Mouse (Mus musculus): ENCODE results near the gene Cdk5. TPM values are rescaled to one million over a fixed set of nuclear protein-coding genes. Genes with fewer than 3 reads are reported as not detected.

Gene Cdk5
- polyA plus RNA-seq, 1 experiment = 94.8 TPM

DNA sequence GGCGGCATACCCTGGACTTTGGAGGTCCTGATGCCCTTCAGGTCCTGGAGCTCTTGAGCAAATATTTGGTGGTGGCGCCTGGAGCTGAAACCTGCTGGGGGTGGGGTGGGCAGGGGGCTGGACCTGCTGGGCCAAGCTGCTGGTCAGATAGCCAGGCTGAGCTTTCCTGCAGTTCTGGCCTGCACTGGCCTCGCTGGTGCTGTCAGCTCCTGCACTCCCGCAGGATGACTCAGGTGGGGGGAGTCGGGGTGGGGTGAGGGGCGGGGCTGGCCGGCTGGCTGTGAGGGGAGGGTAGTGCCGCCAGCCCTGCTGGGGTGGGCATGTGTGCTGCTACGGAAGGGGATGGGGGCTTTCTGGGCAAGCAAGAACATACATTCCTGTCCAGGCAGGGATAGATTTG is 5.3 kb upstream of the Cdk5 start:
- no peak for DNase-seq (ENCODE audit: low read depth)

DNA sequence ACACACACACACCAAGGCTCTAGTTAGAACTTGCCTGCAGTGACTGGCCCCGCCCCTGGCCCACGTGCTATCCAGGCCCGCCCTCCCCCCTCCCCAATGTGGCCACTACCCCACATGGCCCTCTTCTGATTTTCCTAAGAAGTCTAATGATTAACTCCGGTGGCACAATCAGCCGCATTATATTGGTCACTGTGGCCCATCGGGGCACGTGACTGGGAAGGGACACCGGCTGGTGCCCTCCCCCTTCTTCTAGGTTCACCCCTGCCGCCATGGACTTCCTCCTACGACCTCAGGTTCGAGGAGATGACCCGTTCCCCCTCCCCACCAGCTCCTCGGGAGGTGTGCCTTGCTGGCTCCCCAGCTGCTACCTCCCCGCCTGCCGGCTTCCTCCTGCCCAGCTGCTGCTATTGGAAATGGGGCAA is 4.7 kb upstream of the Cdk5 start:
- DNase-seq (ENCODE audit: low read depth) = no peak

DNA sequence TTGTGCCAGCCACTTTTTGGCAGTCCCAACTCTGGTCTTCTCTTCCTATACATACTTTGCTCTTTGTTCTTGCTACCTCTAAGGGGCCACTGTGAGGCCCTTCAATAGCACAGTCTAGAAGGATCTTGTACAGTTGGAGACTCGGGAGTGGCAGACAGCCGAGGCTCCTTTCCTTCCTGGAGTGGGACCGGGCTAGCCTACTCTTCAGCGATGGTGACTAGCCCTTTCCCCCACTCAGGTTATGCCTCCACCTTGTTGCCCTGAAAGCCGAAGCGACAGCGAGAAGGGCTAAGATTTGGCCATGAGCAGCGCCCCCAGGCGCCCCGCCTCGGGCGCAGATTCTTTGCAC is 3.9 kb upstream of the Cdk5 start:
- DNase-seq (ENCODE audit: low read depth) = no peak

DNA sequence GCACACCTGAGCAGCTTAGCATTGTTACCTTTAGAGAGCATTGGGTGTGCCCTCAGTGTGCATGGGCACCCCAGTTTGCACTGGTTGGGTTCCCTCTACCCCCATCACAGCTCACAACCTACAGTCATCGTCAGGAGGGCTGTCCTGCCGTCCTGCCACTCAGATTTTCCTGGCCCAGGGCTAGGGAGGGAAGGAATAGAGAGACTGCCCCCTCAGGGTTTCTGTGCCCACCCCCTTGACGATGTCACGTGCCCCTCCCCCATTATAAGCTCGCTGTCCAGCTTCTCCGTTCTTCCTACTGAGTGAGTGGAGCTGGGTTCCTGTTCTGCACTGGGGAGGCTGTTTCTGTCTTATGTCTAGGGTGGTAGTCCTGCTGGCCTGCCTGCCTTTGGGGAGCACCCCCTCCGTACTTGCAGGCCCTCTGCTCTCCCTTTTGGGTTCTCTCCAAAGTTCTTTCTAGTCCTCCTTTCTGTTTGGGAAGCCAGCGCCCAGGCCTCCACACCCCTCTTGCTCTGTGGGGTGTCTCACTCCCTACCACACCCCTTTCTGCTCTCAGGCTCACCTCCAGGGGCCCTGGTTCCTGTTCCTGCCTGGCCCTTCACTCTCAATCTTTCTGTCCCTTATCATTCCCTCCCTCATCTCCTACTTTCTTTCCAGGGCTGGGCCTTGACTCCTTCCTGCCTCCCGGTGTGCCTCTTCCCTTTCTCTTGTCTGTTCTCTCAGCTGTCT is 3.4 kb upstream of the Cdk5 start:
- DNase-seq (ENCODE audit: low read depth) = no peak

DNA sequence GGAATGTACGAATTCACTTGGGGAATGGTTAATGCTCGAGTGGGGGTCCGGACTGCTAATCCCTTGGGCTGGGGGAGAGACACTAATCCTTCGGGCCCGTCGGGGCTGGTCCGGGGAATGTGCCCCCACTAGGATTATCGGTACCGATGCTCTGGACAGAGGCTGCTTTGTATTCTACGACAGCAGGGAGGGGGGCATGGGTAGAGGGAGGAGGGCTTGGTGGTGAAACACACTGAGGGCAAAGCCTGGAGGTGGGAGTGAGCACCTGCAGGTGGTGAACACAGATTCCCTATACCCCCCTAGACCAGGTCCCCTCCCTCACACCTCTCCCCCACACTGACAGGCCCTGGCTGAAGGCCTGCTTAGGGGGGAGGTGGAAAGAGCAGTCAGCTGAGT is 2.7 kb upstream of the Cdk5 start:
- DNase-seq (ENCODE audit: low read depth) = no peak

DNA sequence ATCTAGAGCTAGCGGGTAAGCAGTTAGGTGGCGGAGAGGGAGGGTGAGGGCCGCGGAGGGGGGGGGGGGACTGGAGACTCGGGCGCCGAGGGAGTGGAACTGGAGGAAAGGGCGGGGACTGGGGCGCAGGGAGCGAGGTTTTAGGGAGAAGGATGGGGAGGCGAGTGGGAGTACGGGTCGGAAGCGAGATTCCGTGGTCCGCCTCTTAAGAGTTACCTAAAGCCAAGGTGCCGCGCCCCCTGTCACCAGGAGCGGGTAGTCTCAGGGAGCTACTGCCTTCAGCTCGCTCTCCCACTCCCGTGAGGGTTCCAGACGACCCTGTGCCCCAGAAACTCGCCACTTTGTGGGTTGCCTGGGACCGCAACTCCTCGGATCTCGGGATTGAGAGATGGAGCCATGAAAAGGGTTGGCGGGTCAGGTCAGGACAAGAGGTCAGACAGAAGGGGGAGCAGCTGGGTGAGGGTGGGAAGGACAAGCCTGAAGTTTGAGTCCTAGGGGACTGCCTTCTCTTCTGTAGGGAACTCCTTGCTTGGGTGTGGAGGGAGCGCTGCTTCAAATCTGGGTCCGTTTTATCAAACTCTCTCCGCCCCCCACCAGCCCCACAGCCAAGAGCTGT is 2.2 kb upstream of the Cdk5 start:
- DNase-seq (ENCODE audit: low read depth) = no peak

DNA sequence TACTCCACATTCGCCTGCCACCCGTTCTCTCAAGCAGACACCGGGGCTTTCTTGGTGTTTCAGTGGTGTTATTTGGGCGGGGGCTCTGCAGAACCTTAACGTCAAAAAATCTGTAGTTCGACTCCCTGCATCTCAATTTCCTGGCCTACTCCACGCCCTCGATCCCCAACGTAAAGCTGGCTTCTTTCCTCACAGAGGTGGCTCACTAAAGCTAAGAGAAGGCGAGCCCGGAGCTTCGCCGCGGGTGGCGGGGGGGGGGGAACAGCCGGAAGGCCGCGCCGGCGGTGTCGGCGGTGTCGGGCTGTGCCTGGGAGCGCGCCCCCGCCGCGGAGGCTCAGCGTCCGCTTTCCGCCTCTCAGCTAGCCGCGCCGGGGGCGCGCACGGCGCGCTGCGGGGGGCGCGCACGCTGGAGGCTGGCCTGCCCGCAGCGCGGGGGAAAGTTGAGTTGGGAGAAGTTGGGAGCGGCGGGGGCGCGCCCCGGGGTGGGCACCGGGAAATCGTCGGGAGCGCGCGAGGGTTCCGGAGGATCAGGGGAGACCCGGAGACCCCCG is 1.6 kb upstream of the Cdk5 start:
- DNase-seq (ENCODE audit: low read depth) = no peak

DNA sequence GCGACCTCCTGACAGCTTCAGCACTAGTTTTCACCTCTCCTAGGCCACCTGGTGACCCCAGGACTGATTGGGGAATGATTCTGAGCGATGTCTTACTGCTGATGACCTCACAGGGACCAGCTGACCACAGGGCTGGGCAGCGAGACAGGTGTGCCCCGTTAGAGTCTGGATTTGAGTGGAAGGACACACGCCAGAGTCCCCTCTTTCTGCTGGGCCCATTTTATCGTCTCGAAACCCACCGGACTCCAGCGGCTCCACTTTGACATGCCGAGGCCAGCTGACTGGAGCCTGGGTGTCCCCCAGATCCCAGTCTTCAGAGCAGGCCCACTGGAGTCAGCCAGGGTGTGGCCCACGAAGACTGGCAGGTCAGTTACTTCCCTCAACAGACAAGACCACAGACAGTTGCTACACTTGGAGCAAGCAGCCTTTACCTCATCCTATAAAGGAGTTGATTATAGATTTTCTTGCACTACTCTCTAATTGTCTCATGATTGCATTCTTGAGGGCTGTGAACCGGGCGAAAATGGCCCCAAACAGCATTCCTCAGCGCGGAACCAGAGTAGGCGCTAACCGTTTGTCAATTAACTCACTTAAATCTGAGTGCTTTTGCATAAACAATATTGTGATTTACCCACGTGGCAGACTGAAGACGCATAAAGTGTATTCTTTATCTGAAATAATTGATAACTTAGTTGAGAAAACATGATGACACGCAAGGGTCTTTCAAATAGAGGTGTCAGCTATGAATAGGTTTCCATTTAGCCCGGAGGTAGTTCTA is 863 bp upstream of the Cdk5 start:
- no peak for DNase-seq (ENCODE audit: low read depth)

DNA sequence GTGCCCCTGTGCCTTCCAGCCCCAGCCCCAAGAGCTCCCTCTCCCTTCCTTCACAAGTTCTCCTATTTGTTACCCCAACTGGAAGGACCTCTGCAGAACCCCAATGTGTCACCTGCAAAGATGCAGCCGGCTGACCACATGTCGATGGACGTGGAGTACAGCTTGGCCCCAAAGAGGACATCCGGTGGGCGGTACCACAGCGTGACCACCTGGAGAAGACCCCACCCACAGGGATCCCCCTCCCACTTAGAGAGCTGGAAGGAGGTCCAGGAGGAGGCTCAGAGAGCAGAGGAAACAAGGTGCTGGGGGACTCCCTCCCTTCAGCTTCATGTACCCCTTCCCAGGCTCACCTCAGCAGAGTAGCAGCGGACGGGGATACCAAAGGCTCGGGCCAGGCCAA is 2.9 kb downstream of the Cdk5 start:
- DNase-seq (ENCODE audit: low read depth) = no peak

DNA sequence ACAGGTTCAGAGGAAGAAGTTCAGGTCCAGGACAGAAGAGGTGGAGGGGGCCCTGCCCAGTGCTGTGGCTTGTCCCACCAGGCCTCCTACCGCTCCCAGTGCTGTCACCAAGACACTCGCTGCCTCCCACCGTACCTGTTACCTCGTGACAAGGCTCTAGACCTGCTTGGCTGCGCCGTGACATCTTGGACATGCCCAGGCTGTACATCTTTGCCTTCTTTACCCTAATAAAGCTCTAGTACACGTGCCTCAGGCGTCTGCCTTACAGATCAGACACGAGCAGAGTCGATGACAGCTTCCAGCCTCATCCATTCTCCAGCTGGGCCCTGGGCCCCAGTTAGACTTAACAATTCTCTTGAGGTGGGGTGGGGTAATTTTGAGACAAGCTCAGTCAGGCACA is 5.7 kb downstream of the Cdk5 start:
- no peak for DNase-seq (ENCODE audit: low read depth)

DNA sequence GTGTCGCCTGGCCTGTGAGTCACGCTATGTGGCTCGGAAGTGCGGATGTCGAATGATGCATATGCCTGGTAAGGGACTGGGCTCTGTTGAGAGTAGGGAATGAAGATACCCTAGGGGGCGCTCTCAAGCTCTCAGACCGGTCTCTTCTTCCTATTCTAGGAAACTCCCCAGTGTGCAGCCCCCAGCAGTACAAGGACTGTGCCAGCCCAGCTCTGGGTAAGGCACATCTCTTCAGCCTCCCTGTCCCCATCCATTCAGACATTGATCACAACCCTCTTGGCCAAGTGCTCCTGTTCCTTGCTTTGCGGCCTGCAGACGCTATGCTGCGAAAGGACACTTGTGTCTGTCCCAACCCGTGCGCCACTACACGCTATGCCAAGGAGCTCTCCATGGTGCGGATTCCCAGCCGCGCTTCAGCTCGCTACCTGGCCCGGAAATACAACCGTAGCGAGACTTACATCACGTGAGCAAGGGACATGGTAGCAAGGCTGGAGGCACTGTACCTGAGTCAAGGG is 7.1 kb downstream of the Cdk5 start:
- DNase-seq (ENCODE audit: low read depth) = no peak

DNA sequence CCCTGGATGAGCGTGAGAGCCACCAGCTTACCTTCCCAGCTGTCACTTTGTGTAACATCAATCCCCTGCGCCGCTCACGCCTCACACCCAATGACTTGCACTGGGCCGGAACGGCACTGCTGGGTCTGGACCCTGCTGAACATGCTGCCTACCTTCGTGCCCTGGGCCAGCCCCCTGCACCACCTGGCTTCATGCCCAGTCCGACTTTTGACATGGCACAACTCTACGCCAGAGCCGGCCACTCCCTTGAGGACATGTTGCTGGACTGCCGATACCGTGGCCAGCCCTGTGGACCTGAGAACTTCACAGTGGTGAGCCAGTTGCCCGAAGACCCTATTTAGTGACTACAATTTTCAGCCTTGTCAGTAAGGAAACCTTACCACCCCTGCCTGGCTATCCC is 9.4 kb downstream of the Cdk5 start:
- no peak for DNase-seq (ENCODE audit: low read depth)

DNA sequence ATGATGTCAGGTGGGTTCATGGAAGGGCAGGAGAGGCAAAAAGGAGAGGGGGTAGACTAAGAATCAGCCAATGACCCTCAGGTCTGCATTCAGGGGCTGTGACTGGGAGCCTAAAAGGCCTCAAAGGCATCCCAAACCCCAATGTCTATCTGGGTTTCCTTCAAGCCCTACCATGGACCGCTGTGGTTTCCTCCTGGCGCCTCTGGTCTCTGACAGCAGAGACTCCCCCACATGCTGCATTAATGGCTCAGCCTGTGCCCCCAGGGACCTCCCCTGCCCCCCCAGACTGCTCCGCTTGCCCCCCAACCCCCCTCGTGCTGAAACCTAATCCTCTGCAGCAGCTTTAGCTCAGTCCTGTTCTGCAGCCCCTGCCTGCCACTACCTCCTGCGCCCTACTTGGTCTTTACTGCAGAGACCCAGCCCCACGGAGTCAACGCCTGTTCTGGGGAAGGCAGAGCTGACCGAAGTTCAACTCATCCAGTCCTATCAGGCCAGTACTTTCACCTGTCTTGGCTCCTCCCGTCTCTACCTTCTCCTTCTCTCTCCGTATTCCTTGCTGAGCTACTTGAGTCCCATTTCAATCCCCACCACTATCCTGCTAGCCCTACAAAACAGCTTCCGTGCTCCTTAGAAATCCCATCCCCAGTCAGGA is 10.2 kb downstream of the Cdk5 start, which contains the start of gene Asic3:
Asic3 (plus strand) TSS at position 351 of the 652 bp plus-strand sequence.
- DNase-seq (ENCODE audit: low read depth) = no peak

DNA sequence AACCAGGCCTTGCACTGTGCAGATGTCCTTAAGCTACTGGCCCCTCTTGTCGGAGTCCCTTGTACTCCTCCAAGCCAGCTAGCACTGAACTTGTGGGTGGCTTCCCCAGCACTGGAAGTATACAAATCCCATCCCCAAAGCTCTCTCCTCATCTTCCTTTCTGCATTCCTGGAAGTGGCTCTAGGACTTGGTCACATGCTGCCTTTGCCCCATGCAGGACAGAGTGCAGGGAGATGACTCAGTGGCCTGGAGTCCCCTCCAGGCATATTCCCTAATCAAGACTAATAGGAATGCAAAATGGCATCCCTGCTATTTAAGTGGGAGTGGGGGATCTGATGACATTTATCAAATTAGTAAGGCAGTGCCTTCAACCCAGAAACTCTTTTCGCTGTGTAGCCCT is 11.3 kb downstream of the Cdk5 start:
- no peak for DNase-seq (ENCODE audit: low read depth)

DNA sequence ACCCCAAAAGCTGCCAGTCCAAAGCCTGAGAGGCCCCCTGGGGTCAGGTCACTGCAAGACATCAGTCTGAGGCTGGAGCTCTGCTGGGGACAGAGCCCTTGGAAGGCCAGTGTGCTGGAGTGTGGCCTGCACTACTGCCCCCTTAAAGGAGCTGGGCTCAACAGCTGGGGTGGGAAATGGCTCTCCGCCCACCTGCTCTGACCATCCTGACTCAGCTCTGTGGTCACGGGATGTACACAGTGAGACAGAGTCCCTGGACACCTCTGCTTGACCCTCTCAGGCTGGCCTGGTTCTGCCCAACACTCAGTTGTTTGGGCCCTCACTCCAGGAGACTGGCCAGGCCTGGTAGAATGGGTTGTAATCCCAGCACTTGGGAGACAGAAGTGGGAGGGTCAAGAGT is 13.9 kb downstream of the Cdk5 start:
- no peak for DNase-seq (ENCODE audit: low read depth)

DNA sequence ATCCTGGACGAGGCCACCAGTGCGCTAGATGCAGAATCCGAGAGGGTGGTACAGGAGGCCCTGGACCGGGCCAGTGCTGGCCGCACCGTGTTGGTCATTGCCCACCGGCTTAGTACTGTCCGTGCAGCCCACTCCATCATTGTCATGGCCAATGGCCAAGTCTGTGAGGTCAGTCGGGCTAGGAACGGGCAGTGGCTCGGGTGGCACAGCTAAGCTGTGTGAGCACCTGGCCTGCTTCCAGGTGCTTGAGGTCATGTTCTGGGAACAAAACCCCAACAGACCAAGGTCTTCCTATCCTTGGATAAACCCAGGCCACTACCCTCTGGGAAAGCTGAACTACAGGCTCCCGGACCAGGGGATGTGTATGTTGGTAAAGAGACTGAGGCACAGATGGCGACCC is 14.7 kb downstream of the Cdk5 start:
- DNase-seq (ENCODE audit: low read depth) = no peak

DNA sequence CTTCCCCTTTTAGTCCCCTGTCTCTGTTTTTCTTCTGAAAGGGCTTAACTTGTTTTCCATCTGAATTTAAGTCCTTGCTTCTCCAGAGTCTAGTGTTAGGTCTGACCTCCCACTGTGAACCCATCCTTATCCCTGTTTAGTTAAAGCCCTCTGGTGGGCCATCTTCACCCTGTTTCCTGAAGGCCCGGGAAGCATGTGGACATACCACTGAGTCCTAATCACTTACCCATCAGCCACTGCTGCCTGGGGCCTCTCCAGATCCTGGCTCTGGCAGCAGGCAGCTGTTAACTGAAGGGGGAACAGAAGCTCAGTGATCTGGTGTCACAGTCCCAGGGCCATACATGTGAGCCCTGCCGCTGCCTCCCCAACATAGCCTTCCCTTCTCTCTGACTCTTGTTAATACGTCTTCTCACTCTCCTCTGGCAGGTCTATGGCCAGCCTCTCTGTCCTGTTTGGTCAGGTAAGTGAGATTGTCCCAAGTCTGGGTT is 17.9 kb downstream of the Cdk5 start:
- DNase-seq (ENCODE audit: low read depth) = no peak

DNA sequence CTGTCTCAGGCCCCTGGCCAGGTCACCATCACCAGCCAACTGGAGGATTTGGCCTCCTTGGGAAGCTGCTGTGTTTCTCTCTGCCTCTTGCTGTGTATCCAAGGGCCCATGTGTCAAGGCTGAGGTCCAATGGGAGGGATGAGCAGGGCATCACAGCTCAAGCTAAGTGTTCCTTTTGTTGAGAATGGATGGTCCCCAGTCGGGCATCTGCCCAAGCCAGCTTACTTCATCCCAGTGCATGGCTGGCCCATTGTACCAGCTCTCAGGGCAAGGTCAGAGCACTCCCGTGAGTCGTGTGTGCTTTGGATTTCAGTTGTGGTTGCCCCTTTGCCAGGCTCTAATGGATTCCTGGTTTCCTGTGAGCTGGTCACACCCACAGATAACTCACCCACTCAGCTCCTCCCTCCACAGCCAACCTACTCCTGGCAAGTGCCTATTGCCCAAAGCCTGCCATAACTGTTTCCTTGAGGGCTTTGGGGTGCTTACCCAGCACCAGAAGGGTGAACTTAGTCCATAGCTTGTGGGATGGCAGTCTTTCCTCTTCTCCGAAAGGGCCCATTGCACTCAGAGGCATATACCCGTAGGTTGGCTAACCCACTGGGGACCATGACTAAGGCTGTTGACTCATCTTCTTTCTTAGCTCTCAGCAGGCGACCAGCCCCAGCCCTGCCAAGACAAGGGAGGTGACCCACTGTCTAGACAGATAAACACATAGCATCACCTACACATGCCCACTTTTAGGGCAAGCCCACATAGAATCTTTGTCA is 18.6 kb downstream of the Cdk5 start:
- DNase-seq (ENCODE audit: low read depth) = no peak

DNA sequence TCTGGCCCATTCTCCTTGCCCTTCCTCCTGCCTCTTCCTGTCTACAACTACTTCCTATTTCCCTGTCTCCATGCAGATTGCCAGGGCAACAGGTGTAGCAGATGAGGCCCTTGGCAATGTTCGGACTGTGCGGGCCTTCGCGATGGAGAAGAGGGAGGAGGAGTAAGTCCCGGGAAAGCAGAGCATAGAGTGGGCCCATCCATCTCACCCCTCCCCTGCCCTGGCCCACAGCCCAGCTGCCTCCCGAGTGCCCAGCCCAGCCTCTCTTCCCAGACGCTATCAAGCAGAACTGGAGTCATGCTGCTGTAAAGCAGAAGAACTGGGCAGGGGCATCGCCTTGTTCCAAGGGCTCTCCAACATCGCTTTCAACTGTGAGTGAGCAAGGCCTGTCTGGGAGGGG is 21.4 kb downstream of the Cdk5 start:
- no peak for DNase-seq (ENCODE audit: low read depth)

DNA sequence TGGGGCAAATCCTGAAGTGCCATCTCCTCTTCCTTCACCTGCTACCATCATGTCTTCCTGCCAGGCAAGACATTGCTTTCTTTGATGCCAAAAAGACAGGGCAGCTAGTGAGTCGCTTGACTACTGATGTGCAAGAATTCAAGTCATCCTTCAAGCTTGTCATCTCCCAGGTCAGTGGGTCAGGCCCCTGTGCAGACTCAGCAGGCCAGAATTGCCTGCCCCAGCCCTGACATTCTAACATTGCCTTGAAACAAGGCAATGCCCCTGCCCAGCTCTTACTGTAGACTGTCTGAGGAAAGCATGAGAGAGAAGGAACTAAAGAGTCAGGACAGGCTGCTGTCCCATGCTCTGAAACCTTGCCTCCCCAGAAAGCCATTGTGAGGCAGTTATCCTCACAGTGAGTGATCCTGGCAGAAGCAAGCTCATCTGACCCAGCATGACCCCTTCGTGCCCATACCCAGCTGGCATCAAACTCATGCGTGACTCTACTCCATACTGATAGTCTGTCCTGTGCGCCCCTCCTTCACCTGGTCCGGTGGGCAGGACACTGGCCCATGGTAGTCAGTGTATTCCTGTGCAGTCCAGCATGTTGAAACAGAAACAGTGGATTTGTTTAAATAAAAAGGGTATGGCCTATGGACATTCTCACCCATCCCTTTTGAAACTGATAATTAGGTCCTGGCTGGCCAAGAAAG is 22.3 kb downstream of the Cdk5 start:
- DNase-seq (ENCODE audit: low read depth) = no peak

DNA sequence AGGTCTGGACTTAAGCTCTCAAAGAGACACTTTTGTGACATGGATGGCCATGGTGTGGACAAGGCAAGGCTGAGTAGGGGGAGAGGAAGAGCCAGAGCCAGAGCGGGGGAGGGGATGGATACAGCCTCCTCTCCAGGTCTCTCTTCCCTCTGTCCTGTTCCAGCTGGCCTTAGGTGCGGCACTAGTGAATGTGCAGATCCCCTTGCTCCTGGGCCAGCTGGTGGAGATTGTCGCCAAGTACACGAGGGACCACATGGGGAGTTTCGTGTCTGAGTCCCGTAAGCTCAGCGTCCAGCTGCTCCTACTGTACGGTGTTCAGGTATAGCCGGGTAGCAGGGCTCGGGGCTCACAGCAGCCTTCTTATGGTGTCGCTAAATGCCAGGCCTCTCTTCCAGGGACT is 23.0 kb downstream of the Cdk5 start:
- no peak for DNase-seq (ENCODE audit: low read depth)
